Mouse (Mus musculus): Measurements from ENCODE around the gene Ripk3. TPM values are rescaled to one million over a fixed set of nuclear protein-coding genes. Genes with fewer than 3 reads are reported as not detected.

The Ripk3 gene
- polyA plus RNA-seq (2014; fragmentation: Nextera tagmentation; extraction: Ambion mirVana): 1.9 and 2.2 TPM in 2 replicates

GRCm38 (mm10) chr14:55788256-55789050, at the start of gene Ripk3:
TSS of gene Ripk3 (minus strand) at chr14:55788865.
- 6% methylated on average over 40 of the region's 40 CpGs for WGBS
- 0 out of 2 replicates have a peak, but pooled peaks cover 3% of the 10 kb centered on the region for H3K4me1 ChIP-seq (ENCODE audit: control insufficient read depth, insufficient read depth, low read length)
- no peaks in the 10 kb centered on the region for H3K36me3 ChIP-seq (ENCODE audit: control insufficient read depth, insufficient read depth, low read length)
- no peak within 1 kb of the TSS for H3K27ac ChIP-seq (ENCODE audit: low read depth, low read length)
- H3K4me2 ChIP-seq (ENCODE audit: low read depth, low read length): peak within 1 kb of the TSS; percentile 35
- no peaks in the 10 kb centered on the region for H3K9me3 ChIP-seq (ENCODE audit: control insufficient read depth, low read length)
- H3K9ac ChIP-seq (replicated peaks; ENCODE audit: low read depth, low read length): no peak within 1 kb of the TSS
- H3K4me3 ChIP-seq (ENCODE audit: low read depth, low read length): peak within 1 kb of the TSS; percentile 18; the same call in 1 of the 2 replicates
- no peak for ATAC-seq (ENCODE audit: low read depth)
- peaks cover 33% of the 10 kb centered on the region for H3K27me3 ChIP-seq (ENCODE audit: control insufficient read depth, insufficient read depth, low read length)

- no peak for ATAC-seq (ENCODE audit: low read depth)
- no peaks in the 10 kb centered on the region for H3K4me1 ChIP-seq (ENCODE audit: control insufficient read depth, insufficient read depth, low read length)
Observed at GRCm38 (mm10) chr14:55838312-55838711, 49.6 kb upstream of the Ripk3 start.

GRCm38 (mm10) chr14:55834808-55835533, 46.3 kb upstream of the Ripk3 start:
- H3K36me3 ChIP-seq (ENCODE audit: control insufficient read depth, insufficient read depth, low read length): no peaks in the 10 kb centered on the region
- H3K4me1 ChIP-seq (ENCODE audit: control insufficient read depth, insufficient read depth, low read length): no peaks in the 10 kb centered on the region
- no peaks in the 10 kb centered on the region for H3K27me3 ChIP-seq (ENCODE audit: control insufficient read depth, insufficient read depth, low read length)
- no peaks in the 10 kb centered on the region for H3K9me3 ChIP-seq (ENCODE audit: control insufficient read depth, low read length)
- H3K27ac ChIP-seq (ENCODE audit: low read depth, low read length): no peak overlapping the region
- H3K4me2 ChIP-seq (ENCODE audit: low read depth, low read length): no peak overlapping the region
- no peak overlapping the region for H3K9ac ChIP-seq (replicated peaks; ENCODE audit: low read depth, low read length)
- WGBS: 87% methylated on average over 5 of the region's 5 CpGs
- no peak for ATAC-seq (ENCODE audit: low read depth)
- no peak overlapping the region for H3K4me3 ChIP-seq (ENCODE audit: low read depth, low read length)

More at GRCm38 (mm10) chr14:55838312-55838711, 49.6 kb upstream of the Ripk3 start:
- H3K36me3 ChIP-seq (ENCODE audit: control insufficient read depth, insufficient read depth, low read length): no peaks in the 10 kb centered on the region
- H3K27me3 ChIP-seq (ENCODE audit: control insufficient read depth, insufficient read depth, low read length): no peaks in the 10 kb centered on the region
- no peak overlapping the region for H3K27ac ChIP-seq (ENCODE audit: low read depth, low read length)
- 87% methylated on average over 4 of the region's 5 CpGs for WGBS
- no peak overlapping the region for H3K9ac ChIP-seq (replicated peaks; ENCODE audit: low read depth, low read length)
- no peaks in the 10 kb centered on the region for H3K9me3 ChIP-seq (ENCODE audit: control insufficient read depth, low read length)
- no peak overlapping the region for H3K4me2 ChIP-seq (ENCODE audit: low read depth, low read length)
- no peak overlapping the region for H3K4me3 ChIP-seq (ENCODE audit: low read depth, low read length)

GRCm38 (mm10) chr14:55833126-55833525, 44.5 kb upstream of the Ripk3 start:
- H3K27me3 ChIP-seq (ENCODE audit: control insufficient read depth, insufficient read depth, low read length): no peaks in the 10 kb centered on the region
- no peak overlapping the region for H3K4me2 ChIP-seq (ENCODE audit: low read depth, low read length)
- no peaks in the 10 kb centered on the region for H3K4me1 ChIP-seq (ENCODE audit: control insufficient read depth, insufficient read depth, low read length)
- no peaks in the 10 kb centered on the region for H3K9me3 ChIP-seq (ENCODE audit: control insufficient read depth, low read length)
- WGBS: 87% methylated on average over 4 of the region's 4 CpGs
- no peak for ATAC-seq (ENCODE audit: low read depth)
- H3K9ac ChIP-seq (replicated peaks; ENCODE audit: low read depth, low read length): no peak overlapping the region
- no peak overlapping the region for H3K27ac ChIP-seq (ENCODE audit: low read depth, low read length)
- H3K4me3 ChIP-seq (ENCODE audit: low read depth, low read length): no peak overlapping the region
- H3K36me3 ChIP-seq (ENCODE audit: control insufficient read depth, insufficient read depth, low read length): no peaks in the 10 kb centered on the region

- H3K4me2 ChIP-seq (ENCODE audit: low read depth, low read length): no peak overlapping the region
- H3K9ac ChIP-seq (replicated peaks; ENCODE audit: low read depth, low read length): no peak overlapping the region
- ATAC-seq (ENCODE audit: low read depth): no peak
- H3K9me3 ChIP-seq (ENCODE audit: control insufficient read depth, low read length): no peaks in the 10 kb centered on the region
- no peaks in the 10 kb centered on the region for H3K27me3 ChIP-seq (ENCODE audit: control insufficient read depth, insufficient read depth, low read length)
- 0 out of 2 replicates have a peak, but pooled peaks cover 3% of the 10 kb centered on the region for H3K4me1 ChIP-seq (ENCODE audit: control insufficient read depth, insufficient read depth, low read length)
- H3K4me3 ChIP-seq (ENCODE audit: low read depth, low read length): no peak overlapping the region
- 83% methylated on average over 4 of the region's 4 CpGs for WGBS
- H3K27ac ChIP-seq (ENCODE audit: low read depth, low read length): no peak overlapping the region
- H3K36me3 ChIP-seq (ENCODE audit: control insufficient read depth, insufficient read depth, low read length): no peaks in the 10 kb centered on the region
Observed at GRCm38 (mm10) chr14:55830331-55830730, 41.7 kb upstream of the Ripk3 start.

GRCm38 (mm10) chr14:55829854-55830253, 41.2 kb upstream of the Ripk3 start:
- peaks cover 7% of the 10 kb centered on the region for H3K4me1 ChIP-seq (ENCODE audit: control insufficient read depth, insufficient read depth, low read length)
- no peaks in the 10 kb centered on the region for H3K9me3 ChIP-seq (ENCODE audit: control insufficient read depth, low read length)
- no peak overlapping the region for H3K27ac ChIP-seq (ENCODE audit: low read depth, low read length)
- no peak overlapping the region for H3K4me3 ChIP-seq (ENCODE audit: low read depth, low read length)
- H3K27me3 ChIP-seq (ENCODE audit: control insufficient read depth, insufficient read depth, low read length): no peaks in the 10 kb centered on the region
- no peak overlapping the region for H3K4me2 ChIP-seq (ENCODE audit: low read depth, low read length)
- 91% methylated on average over 16 of the region's 16 CpGs for WGBS
- H3K36me3 ChIP-seq (ENCODE audit: control insufficient read depth, insufficient read depth, low read length): no peaks in the 10 kb centered on the region
- H3K9ac ChIP-seq (replicated peaks; ENCODE audit: low read depth, low read length): no peak overlapping the region
- no peak for ATAC-seq (ENCODE audit: low read depth)

- H3K27ac ChIP-seq (ENCODE audit: low read depth, low read length): no peak overlapping the region
- peaks cover 8% of the 10 kb centered on the region for H3K4me1 ChIP-seq (ENCODE audit: control insufficient read depth, insufficient read depth, low read length)
- 49% methylated on average over 3 of the region's 3 CpGs for WGBS
- no peaks in the 10 kb centered on the region for H3K36me3 ChIP-seq (ENCODE audit: control insufficient read depth, insufficient read depth, low read length)
- H3K4me3 ChIP-seq (ENCODE audit: low read depth, low read length): no peak overlapping the region
- no peaks in the 10 kb centered on the region for H3K27me3 ChIP-seq (ENCODE audit: control insufficient read depth, insufficient read depth, low read length)
- no peak overlapping the region for H3K9ac ChIP-seq (replicated peaks; ENCODE audit: low read depth, low read length)
- ATAC-seq (ENCODE audit: low read depth): no peak
- no peaks in the 10 kb centered on the region for H3K9me3 ChIP-seq (ENCODE audit: control insufficient read depth, low read length)
- H3K4me2 ChIP-seq (ENCODE audit: low read depth, low read length): no peak overlapping the region
Observed at GRCm38 (mm10) chr14:55828716-55829263, 40.1 kb upstream of the Ripk3 start.

GRCm38 (mm10) chr14:55826551-55827340, 38.1 kb upstream of the Ripk3 start:
- WGBS: 10% methylated on average over 40 of the region's 41 CpGs
- no peak for ATAC-seq (ENCODE audit: low read depth)
- no peaks in the 10 kb centered on the region for H3K36me3 ChIP-seq (ENCODE audit: control insufficient read depth, insufficient read depth, low read length)
- peak overlapping the region; percentile 42 for H3K4me3 ChIP-seq (ENCODE audit: low read depth, low read length)
- peak overlapping the region; percentile 87 for H3K4me2 ChIP-seq (ENCODE audit: low read depth, low read length)
- no peak overlapping the region for H3K9ac ChIP-seq (replicated peaks; ENCODE audit: low read depth, low read length)
- no peaks in the 10 kb centered on the region for H3K27me3 ChIP-seq (ENCODE audit: control insufficient read depth, insufficient read depth, low read length)
- H3K9me3 ChIP-seq (ENCODE audit: control insufficient read depth, low read length): no peaks in the 10 kb centered on the region
- H3K27ac ChIP-seq (ENCODE audit: low read depth, low read length): no peak overlapping the region
- peaks cover 11% of the 10 kb centered on the region for H3K4me1 ChIP-seq (ENCODE audit: control insufficient read depth, insufficient read depth, low read length)
